Mouse (Mus musculus) bone marrow, adult 2 months (tissue): ENCODE results near the gene Cep104. TPM values are rescaled to one million over a fixed set of nuclear protein-coding genes. Genes with fewer than 3 reads are reported as not detected.

Experiments
- H3K27ac ChIP-seq: fragments of 200-500 bp; 2 replicates; pipeline ENCODE4 v1.5.1; 2012; ENCODE audit warnings: low read depth, mild to moderate bottlenecking, control low read depth, inconsistent platforms, low read length; ENCODE audit not compliant: control insufficient read depth, poor library complexity, insufficient read depth
- H3K4me1 ChIP-seq: fragments of 200-500 bp; 2 replicates; pipeline ENCODE4 v1.6.1; 2011; ENCODE audit warnings: low read length; ENCODE audit not compliant: control insufficient read depth, insufficient read depth
- H3K4me3 ChIP-seq: fragments of 200-500 bp; replicated peaks from 2 replicates; pipeline ENCODE3; 2011; ENCODE audit warnings: mild to moderate bottlenecking, low read depth, low read length, control low read depth; ENCODE audit not compliant: control insufficient read depth
- CTCF ChIP-seq: fragments of 200-500 bp; IDR thresholded peaks from 2 replicates; pipeline ENCODE4 v1.5.1; 2011; ENCODE audit warnings: low read length, control low read depth; ENCODE audit not compliant: control insufficient read depth, insufficient read depth
- POLR2A ChIP-seq: fragments of 200-500 bp; IDR thresholded peaks from 2 replicates; pipeline ENCODE4 v1.6.1; 2011; ENCODE audit warnings: low read depth, mild to moderate bottlenecking, control low read depth, low read length, borderline replicate concordance; ENCODE audit not compliant: control insufficient read depth
- WGBS: fragments of 180-500 bp; shearing (Covaris S2); methylation state at CpG from one replicate; pipeline ENCODE4 v1.1.7; 2018; 5-methylcytosine and 5-hydroxymethylcytosine counted together
- polyA plus RNA-seq: library from polyadenylated mRNA; stranded (reverse); fragments of >200 nt; gene quantifications from 2 replicates; pipeline ENCODE4 v1.2.4, GENCODE M21; 2011; ENCODE audit warnings: low replicate concordance; ENCODE audit not compliant: missing spikeins, insufficient read depth, insufficient read length

Gene Cep104
- polyA plus RNA-seq, 1 experiment: 11.1 TPM

DNA sequence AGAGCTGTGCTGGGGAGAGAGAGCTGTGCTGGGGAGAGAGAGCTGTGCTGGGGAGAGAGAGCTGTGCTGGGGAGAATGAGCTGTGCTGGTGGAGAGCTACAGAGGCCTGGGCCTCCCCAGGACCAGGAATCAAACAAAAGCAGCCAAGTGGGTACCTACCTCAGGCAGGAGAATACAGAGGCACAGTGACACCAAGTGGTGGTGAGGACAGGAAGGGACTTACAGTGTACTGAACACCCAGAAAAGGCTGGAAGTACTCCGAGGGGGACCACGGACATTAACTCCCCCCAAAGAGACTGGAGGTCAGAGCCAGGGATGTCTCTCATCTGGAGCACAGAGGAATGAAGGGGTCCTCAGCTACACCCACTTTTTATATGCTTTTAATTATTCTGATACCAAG lies 6.9 kb upstream of the Cep104 start:
- Histone ChIP-seq H3K4me1 (no peaks in the 10 kb centered on the region), H3K4me3 (no peak overlapping the region), H3K27ac (no peak overlapping the region)
- TF ChIP-seq POLR2A: no peak
- TF ChIP-seq CTCF: no peak
- WGBS: 92% methylated on average over 2 of the region's 2 CpGs

DNA sequence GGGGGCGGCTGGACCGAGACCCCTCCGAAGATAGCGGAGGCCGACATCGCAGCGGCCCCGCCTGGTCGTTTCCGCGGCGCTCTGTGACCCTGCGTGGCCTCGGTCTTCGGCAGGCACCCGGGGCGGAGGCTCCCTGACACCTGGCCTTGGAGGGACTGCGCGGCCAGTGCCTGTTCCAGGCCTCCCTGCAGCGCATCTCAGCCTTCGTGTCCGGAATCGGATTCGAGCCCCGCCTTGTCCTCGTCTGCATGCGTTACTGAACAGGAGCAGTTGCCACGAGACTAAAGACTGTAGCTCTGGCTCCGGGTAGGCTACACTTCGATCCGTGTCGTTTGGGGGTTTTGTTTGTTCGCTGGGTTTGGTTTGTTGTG lies 283 bp downstream of the Cep104 start:
- peak overlapping the region; percentile 83 for H3K4me3 ChIP-seq
- no peak overlapping the region; the same call in 1 of the 2 replicates for H3K27ac ChIP-seq
- no peak for TF ChIP-seq POLR2A
- TF ChIP-seq CTCF: no peak
- WGBS: under 1% methylated on average over 33 of the region's 33 CpGs
- peaks cover 1% of the 10 kb centered on the region; the same call in 1 of the 2 replicates for H3K4me1 ChIP-seq

DNA sequence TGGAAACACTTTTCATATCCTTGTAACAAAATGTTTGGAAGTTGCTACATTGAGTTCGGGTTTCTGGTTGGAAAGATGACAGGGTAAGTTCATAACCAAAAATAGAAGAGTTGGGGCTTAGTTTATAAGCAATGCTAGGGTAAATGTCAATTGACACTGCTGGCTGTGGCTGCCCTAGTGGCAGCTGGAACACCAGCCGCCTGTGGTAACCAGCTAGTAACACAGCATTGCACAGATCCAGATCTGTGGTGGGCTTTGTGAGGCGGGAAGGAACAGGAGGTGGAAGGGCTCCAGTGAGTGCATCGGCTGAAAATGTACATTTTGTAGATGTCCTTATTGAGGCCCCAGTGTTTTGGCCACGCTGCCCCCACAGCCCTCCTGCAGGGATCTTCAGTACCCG lies 774 bp downstream of the Cep104 start:
- peaks cover 1% of the 10 kb centered on the region; the same call in 1 of the 2 replicates for H3K4me1 ChIP-seq
- H3K27ac ChIP-seq: no peak overlapping the region
- WGBS: 28% methylated on average over 6 of the region's 6 CpGs
- peak overlapping the region; percentile 83 for H3K4me3 ChIP-seq
- TF ChIP-seq POLR2A: no peak
- TF ChIP-seq CTCF: no peak

DNA sequence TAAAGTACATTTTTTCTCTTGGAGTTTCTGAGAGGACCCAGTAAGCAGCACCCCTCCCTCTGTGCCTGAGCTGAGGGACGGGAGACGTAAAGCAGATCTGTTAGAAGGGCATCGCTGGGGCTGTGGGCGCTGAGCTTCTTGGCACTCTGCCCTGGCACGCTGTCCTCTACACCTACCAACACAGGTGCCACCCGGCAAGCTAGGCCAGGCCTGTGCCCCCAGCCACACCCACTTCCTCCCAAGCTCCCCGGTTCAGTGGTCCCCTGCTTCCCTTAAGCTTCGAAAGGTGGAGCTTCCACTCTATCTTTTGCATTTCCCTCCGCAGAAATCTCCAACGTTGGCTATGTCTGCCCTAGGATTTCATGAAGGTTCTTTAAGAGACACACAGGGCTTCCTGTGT lies 4.2 kb downstream of the Cep104 start:
- WGBS: 42% methylated on average over 10 of the region's 10 CpGs
- TF ChIP-seq POLR2A (no peak), CTCF (no peak)
- H3K27ac ChIP-seq: no peak overlapping the region
- peaks cover 1% of the 10 kb centered on the region; the same call in 1 of the 2 replicates for H3K4me1 ChIP-seq
- H3K4me3 ChIP-seq: no peak overlapping the region

DNA sequence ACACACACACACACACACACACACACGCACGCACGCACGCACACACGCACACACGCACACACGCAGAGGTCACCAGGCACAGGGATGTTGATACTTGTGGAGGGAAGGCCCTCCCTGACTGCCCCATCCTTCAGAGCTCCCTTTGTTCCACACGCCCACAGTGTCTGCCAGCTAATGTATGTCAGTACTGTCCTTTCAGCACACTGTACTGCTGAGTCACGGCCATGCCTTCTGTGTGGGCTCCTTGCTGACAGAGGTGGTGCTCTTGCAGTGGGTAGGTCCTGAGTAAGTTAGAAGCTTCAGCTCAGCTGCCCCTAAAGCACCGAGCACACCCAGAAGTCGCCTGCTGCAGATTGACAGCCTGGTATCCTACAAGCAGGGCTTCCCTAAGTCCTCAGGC lies 5.5 kb downstream of the Cep104 start:
- TF ChIP-seq CTCF: no peak
- TF ChIP-seq POLR2A: no peak
- WGBS: 91% methylated on average over 11 of the region's 11 CpGs
- Histone ChIP-seq H3K27ac (no peak overlapping the region), H3K4me3 (no peak overlapping the region), H3K4me1 (peaks cover 1% of the 10 kb centered on the region; the same call in 1 of the 2 replicates)

DNA sequence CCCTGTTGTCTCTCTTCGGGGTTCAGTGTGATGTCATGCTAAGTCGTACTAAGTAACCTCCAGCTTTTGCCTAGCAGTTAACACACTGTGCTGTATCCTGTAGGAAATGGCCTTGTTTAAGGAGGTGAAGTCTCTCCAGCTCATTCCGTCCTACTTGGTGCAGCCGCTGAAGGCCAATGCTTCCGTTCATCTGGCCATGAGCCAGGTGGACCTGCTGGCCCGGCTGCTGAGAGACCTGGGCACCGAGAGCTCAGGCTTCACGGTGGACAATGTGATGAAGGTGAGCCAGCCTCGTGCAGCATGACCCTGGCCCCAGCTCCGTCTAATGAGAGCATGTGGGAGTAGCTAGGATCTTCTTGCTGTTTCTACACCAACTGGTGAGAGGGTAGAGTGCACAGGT lies 17.7 kb downstream of the Cep104 start:
- WGBS: 84% methylated on average over 10 of the region's 10 CpGs
- Histone ChIP-seq H3K27ac (no peak overlapping the region), H3K4me1 (no peaks in the 10 kb centered on the region), H3K4me3 (no peak overlapping the region)
- TF ChIP-seq POLR2A (no peak), CTCF (no peak)

DNA sequence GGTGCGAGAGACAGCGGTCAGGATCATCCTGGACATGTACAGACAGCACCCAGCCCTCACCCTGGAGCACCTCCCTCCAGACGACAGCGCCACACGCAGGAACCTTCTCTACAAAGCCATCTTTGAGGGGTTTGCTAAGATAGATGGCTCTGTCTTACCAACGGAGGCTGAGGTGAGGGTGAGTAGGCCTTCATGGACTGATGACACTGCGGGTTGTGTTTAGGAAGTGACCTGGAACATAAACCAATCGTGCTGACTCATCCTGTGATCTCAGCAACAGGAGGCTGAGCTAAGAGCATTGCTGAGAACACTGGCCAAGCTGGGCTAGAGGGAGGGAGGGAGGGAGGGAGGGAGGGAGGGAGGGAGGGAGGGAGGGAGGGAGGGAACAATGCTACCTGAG lies 18.5 kb downstream of the Cep104 start:
- no peak for TF ChIP-seq POLR2A
- Histone ChIP-seq H3K4me1 (no peaks in the 10 kb centered on the region), H3K4me3 (no peak overlapping the region), H3K27ac (no peak overlapping the region)
- 90% methylated on average over 8 of the region's 8 CpGs for WGBS

DNA sequence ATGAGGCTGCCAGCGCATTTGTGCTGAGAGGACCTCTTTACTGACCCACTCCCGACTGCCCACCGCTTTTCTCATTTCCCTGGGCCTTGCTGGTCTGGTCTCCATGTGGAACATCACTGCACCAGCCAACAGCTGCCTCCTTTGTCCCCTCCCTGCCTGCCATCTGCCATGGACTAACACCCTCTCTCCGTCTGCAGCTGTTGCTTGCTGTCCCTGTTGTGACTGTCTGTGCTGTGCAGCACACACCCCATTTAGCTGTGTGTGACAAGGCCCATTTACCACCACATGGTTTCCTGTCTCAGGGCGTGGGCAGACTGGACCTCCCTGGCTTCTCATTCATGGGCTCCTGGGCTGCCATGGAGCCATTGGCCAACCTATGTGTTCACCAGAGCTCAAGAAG lies 30.5 kb downstream of the Cep104 start:
- H3K4me1 ChIP-seq: no peaks in the 10 kb centered on the region
- no peak for TF ChIP-seq CTCF
- no peak for TF ChIP-seq POLR2A
- H3K4me3 ChIP-seq: no peak overlapping the region
- H3K27ac ChIP-seq: no peak overlapping the region
- WGBS: 90% methylated on average over 5 of the region's 5 CpGs

DNA sequence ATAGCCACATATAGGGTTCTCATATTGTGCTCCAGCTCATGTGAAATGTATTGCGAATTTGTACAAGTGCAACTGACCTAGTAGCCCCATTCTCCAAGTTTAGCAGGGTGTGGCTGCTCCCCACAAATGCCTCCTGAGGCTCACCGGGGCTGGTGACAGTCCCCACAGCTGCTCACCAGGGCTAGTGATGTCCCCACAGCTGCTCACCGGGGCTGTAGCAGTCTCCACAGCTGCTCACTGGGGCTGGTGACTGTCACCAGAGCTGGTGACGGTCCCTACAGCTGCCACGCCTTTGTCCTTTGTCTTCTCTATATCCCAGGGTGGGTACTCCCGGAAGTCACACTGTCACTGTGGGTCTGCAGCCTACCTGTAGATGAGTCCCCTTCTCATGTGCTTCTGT lies 31.3 kb downstream of the Cep104 start:
- 91% methylated on average over 6 of the region's 6 CpGs for WGBS

More for the DNA sequence above, 31.3 kb downstream of the Cep104 start:
- Histone ChIP-seq H3K27ac (no peak overlapping the region), H3K4me1 (no peaks in the 10 kb centered on the region), H3K4me3 (no peak overlapping the region)
- TF ChIP-seq CTCF (no peak), POLR2A (no peak)
